Mouse (Mus musculus): Measurements from ENCODE around the gene Cd244a. TPM values are rescaled to one million over a fixed set of nuclear protein-coding genes. Genes with fewer than 3 reads are reported as not detected.

Gene Cd244a
- total and polyA plus RNA-seq, 3 experiments, result 0.21 to 0.64 (median 0.41) TPM

- Histone ChIP-seq H3K4me1 (ENCODE audit: control insufficient read depth in 1 of 2, insufficient read depth in 2 of 2) (peaks cover 15 to 68% of the 10 kb centered on the region in 2 experiments), H3K9ac (ENCODE audit: insufficient read depth, low read depth) (no peak overlapping the region), H3K27me3 (replicated peaks) (no peaks in the 10 kb centered on the region), H3K27ac (ENCODE audit: insufficient read depth, low read depth) (no peak overlapping the region), H3K79me2 (replicated peaks; ENCODE audit: control insufficient read depth, extremely low read depth, insufficient read depth, poor library complexity, severe bottlenecking) (no peaks in the 10 kb centered on the region), H3K9me3 (replicated peaks; ENCODE audit: low read length) (no peaks in the 10 kb centered on the region), H3K36me3 (replicated peaks in 1 of 2; ENCODE audit: control insufficient read depth in 1 of 2, insufficient read depth in 1 of 2, low read length in 1 of 2) (no peaks in the 10 kb centered on the region), H3K4me2 (ENCODE audit: insufficient read depth, low read depth, poor library complexity, severe bottlenecking) (no peak overlapping the region), H3K4me3 (replicated peaks in 1 of 3; ENCODE audit: low read depth in 2 of 3, low read length in 2 of 3, poor library complexity in 1 of 3) (no peak overlapping the region)
- TF ChIP-seq GABPA (IDR thresholded peaks at IDR 0.05; ENCODE audit: insufficient replicate concordance, low read depth, low read length) (no peak), MAZ (IDR thresholded peaks at IDR 0.05; ENCODE audit: low read depth, low read length) (no peak), MAX (IDR thresholded peaks at IDR 0.05; ENCODE audit: low read length) (no peak), USF1 (IDR thresholded peaks at IDR 0.05; ENCODE audit: low read depth, low read length) (no peak), JUN (IDR thresholded peaks at IDR 0.05; ENCODE audit: insufficient read depth, low read depth, low read length) (no peak), BHLHE40 (IDR thresholded peaks at IDR 0.05; ENCODE audit: low read depth, low read length) (no peak), CTCF (conservative IDR thresholded peaks at IDR 0.05 in 1 of 2, IDR thresholded peaks at IDR 0.05 in 1 of 2; ENCODE audit: low read depth in 2 of 2, low read length in 2 of 2) (peak; percentile 56 to 66; a peak in 3 of 4 replicates), RAD21 (IDR thresholded peaks at IDR 0.05; ENCODE audit: low read depth, low read length) (peak; percentile 30), POLR2A (IDR thresholded peaks at IDR 0.05; ENCODE audit: low read depth, low read length) (no peak), SMC3 (IDR thresholded peaks at IDR 0.05; ENCODE audit: low read depth, low read length) (peak; percentile 47), HCFC1 (IDR thresholded peaks at IDR 0.05; ENCODE audit: low read depth, low read length) (no peak), ZNF384 (IDR thresholded peaks at IDR 0.05; ENCODE audit: low read depth, low read length) (no peak), ZC3H11A (IDR thresholded peaks at IDR 0.05; ENCODE audit: low read depth, low read length) (no peak), PAX5 (IDR thresholded peaks at IDR 0.05; ENCODE audit: low read length) (no peak)
- dilution Hi-C loops (cut with MboI; ENCODE audit: extremely low pct_ligation_motif_present, extremely low pct_unique_long_range_greater_than_20kb, low sequenced_read_pairs) (no loop called here), in situ Hi-C loops (cut with MboI; ENCODE audit: low pct_ligation_motif_present, low pct_unique_long_range_greater_than_20kb, low sequenced_read_pairs) (no loop called here)
- DNase-seq (ENCODE audit: extremely low read depth), result peak; percentile 49
Measured at GRCm38 (mm10) chr1:171613962-171614361, 55.0 kb downstream of the Cd244a start.

- Histone ChIP-seq H3K9me3 (replicated peaks; ENCODE audit: low read length) (no peaks in the 10 kb centered on the region), H3K79me2 (replicated peaks; ENCODE audit: control insufficient read depth, extremely low read depth, insufficient read depth, poor library complexity, severe bottlenecking) (no peaks in the 10 kb centered on the region), H3K4me3 (replicated peaks in 1 of 3; ENCODE audit: low read depth in 2 of 3, low read length in 2 of 3, poor library complexity in 1 of 3) (no peak overlapping the region), H3K27ac (ENCODE audit: insufficient read depth, low read depth) (no peak overlapping the region), H3K36me3 (replicated peaks in 1 of 2; ENCODE audit: control insufficient read depth in 1 of 2, insufficient read depth in 1 of 2, low read length in 1 of 2) (no peaks in the 10 kb centered on the region), H3K4me1 (ENCODE audit: control insufficient read depth in 1 of 2, insufficient read depth in 2 of 2) (peaks cover 20 to 54% of the 10 kb centered on the region in 2 experiments), H3K9ac (ENCODE audit: insufficient read depth, low read depth) (no peak overlapping the region), H3K27me3 (replicated peaks) (no peaks in the 10 kb centered on the region), H3K4me2 (ENCODE audit: insufficient read depth, low read depth, poor library complexity, severe bottlenecking) (no peak overlapping the region)
- in situ Hi-C loops (cut with MboI; ENCODE audit: low pct_ligation_motif_present, low pct_unique_long_range_greater_than_20kb, low sequenced_read_pairs) (no loop called here), dilution Hi-C loops (cut with MboI; ENCODE audit: extremely low pct_ligation_motif_present, extremely low pct_unique_long_range_greater_than_20kb, low sequenced_read_pairs) (no loop called here)
- no peak for DNase-seq (ENCODE audit: extremely low read depth)
- no peak for TF ChIP-seq MYC (IDR thresholded peaks at IDR 0.05; ENCODE audit: low read depth, low read length)
- no peak for TF ChIP-seq UBTF (IDR thresholded peaks at IDR 0.05; ENCODE audit: low read depth, low read length)
- TF ChIP-seq USF1 (IDR thresholded peaks at IDR 0.05; ENCODE audit: low read depth, low read length), result no peak
- TF ChIP-seq POLR2A (IDR thresholded peaks at IDR 0.05; ENCODE audit: low read depth, low read length), result no peak
- TF ChIP-seq JUN (IDR thresholded peaks at IDR 0.05; ENCODE audit: insufficient read depth, low read depth, low read length), result no peak
- no peak for TF ChIP-seq JUND (conservative IDR thresholded peaks at IDR 0.05; ENCODE audit: low read depth, low read length)
- TF ChIP-seq CHD1 (IDR thresholded peaks at IDR 0.05; ENCODE audit: low read depth, low read length), result no peak
Measured at GRCm38 (mm10) chr1:171616881-171617515, 58.0 kb downstream of the Cd244a start.

Measured in CH12.LX (cell line).